Mouse (Mus musculus): ENCODE measurements around the gene Rnf43.

Rnf43 gene

DNA sequence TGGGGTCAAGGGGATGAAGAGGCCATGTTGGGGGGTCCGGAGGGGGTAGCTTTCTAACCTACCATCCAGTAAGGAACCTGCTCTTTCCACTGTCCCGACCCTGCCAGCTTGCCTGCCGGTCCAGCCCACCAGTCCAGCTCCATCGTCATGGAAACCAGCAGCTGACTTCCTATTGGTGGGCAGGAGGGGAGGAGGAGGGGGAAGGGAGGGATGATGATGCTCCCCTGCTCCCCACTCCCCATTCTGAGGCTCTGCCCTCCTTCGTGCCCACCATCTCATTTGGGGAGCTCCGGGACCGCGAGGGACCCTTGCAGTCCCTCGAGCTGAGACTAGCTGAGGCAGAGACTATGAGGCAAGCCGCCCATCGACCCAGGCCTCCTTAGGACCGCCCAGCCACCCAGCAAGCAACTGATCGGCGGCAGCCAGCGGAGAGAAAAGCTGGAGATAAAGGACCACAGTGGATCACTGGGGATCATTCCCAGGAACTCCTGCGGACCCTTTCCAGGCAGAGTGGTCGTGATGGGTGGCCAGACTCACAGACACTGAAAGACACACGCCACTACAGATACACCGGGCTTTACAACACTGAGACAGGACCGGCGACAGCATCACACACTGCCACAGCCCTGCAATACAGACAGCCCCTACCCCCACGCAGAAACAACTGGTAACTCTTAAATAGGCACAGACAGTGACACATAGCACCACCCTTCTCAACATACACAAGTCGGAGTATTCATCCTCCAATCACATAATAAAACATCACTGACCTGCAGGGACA is 98.0 kb downstream of the Rnf43 start, which contains the start of gene Tspoap1:
Gene Tspoap1 (plus strand): TSS at position 241 of the 781 bp plus-strand sequence.
- no peak for DNase-seq (ENCODE audit: low read depth)

DNA sequence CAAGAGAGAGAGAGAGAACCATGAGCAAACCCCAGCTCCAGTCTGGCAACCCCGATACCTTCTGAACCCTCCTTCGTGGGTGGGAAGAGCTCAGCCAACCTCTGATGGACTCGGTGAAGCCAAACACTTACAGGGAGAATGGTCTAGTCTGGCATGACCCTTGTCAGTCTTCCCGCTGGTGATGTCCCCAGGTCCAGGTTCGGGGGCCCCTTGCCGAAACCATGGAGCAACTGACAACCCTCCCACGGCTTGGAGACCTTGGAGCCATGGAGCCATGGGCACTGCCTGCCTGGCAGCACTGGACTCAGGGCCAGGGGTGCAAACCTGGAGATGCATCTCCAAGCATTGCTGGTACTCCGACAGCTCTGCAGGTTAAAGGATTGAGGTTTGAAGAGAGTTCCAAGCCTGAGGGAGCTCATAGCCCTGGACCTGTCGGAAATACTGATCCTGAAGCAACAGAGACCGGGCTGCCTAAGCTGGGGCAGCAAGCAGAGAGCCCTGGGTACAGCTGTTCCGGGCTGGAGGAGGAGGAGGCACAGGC is 98.7 kb downstream of the Rnf43 start:
- no peak for DNase-seq (ENCODE audit: low read depth)

DNA sequence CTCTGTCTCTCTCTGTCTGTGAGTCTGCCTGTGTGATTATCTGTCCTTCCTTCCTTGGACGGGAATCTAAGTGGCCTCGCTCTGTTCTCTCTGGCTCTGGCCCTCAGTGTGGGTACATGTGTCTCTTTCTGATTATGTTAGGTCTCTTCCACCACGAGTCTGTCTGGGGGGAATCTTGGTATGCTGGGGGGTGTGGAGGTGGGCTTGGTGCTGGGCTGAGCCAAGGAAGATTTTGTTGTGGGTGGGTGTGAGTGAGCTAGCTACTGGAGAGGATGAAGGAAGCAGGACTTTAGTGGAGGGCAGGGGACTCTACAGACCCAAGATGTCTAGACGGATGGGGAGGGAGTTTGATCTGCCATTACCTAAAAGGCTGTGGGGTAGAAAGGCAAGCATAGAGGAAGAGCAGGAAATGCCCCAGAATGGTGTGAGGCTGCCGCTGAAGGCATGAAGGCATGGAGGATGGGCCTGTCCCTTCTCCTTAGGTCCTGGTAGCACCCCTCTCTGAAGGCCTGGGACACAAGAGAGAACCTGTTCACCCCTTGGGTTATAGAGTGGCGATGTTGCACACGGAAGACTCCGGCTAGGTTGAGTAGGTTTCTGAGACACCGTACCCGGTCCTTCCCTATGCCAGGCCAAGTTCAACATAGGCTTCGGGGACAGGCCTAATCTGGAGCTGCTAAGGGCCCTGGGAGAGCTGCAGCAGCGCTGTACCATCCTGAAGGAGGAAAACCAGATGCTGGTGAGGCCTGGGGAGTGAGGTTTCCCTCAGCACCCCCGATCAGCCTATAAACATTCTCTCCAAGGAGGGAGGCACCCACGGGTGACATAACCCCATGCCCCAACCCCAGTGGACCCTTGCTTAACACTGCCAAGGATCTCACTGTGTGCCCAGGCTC is 99.5 kb downstream of the Rnf43 start:
- no peak for DNase-seq (ENCODE audit: low read depth)

DNA sequence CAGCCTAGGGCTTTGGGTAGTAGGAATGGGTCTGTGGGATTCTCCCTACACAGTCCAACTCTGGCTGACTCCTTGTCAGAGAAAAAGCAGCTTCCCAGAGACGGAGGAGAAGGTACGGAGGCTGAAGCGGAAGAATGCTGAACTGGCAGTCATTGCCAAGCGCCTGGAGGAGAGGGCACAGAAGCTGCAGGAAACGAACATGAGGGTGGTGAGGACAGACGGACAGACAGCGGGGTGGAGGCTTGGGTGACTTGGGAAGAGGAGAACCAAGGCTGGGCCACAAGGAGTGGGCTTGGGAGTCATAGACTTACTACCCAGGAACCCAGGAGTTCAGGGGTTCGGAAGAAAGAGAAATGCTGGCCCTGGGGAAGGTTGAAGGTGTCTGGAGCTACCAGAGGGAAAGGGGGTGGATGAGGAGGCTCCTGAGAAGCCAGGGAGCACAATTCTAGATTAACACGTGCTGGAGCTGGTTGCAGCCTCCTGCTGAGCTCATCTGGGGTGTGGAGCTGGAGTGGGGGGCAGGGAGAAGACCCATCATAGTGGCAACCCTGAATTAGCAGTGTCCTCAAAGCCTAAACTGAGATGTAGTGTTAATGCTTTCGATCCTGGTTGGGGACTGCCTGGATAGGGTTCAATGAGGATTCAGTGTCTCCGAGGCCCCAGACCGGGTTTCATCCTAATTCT is 100.3 kb downstream of the Rnf43 start:
- no peak for DNase-seq (ENCODE audit: low read depth)

DNA sequence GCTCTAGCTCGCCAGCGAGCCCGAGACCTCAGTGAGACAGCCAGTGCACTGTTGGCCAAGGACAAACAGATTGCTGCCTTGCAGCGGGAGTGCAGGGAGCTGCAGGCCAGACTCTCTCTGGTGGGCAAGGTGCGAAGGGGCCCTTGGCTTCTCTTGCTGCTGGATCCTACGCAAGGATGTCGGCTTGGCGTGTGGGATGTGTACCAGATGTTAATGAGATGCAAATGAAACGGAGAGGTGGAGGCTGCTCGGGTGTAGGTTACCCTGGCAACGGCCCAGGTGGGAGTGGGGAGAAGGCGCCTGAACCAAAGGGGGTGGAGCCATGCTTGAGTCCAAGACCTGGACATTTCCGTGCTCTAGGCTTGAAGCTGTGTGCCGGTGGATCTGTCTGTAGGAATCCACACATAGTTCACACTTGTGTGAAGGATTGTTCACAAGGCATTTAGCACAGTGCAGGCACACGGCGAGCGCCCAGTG is 101.0 kb downstream of the Rnf43 start:
- no peak for DNase-seq (ENCODE audit: low read depth)

DNA sequence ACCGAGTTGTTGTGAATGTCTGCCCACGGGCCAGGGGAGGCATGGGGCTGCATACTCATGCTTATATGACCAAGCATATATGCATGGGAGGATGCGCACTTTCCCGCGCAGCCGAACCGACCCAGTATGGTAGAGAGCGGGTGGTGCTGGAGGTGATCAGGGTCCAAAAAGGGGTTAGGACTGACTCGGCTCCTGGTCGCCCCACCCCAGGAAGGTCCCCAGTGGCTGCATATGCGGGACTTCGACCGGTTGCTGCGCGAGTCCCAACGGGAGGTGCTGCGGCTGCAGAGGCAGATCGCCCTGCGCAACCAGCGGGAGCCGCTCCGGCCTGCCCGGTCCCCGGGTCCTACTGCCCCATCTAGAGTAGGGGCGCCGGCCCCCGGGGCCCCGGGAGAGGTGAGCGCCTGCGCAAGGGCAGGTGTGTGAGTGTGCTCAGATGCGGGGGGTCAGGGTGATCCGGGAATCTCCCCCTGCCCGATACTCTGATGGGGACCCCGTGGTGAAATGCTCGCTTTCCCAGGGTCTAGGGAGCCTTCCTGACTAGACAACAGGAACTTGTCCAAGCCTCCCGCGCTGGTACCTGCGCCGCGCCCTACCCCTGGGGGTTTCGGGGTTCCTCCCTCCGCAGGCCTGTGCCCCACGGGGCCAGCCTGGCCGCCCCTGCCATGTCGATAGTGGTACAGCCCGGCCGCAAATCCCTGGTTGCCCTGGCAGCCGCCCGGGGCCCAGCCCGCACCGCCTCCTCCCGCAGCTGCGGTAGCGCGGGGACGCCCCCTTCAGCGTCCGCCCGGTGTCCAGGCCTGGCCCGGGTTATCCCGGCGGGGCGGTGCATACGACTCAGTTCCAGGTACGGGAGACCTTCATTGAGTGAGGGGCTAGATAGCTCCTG is 101.7 kb downstream of the Rnf43 start:
- no peak for DNase-seq (ENCODE audit: low read depth)

DNA sequence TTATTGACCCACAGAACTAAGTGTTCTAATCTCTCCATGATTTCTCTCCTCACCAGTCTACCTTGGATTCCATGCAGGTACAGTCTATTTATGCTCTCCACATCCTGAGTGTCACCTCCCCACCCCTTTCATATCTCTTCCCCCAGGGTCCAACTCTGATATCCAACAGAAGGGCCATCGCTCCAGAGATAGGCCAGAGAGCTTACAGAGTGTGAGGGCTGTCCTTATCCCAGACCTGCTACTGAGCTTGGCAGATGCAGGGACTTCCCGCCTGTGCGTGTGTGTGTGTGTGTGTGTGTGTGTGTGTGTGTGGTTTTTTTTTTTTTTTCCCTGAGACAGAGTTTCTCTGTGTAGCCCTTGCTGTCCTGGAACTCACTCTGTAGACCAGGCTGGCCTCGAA is 106.2 kb downstream of the Rnf43 start:
- no peak for DNase-seq (ENCODE audit: low read depth)

DNA sequence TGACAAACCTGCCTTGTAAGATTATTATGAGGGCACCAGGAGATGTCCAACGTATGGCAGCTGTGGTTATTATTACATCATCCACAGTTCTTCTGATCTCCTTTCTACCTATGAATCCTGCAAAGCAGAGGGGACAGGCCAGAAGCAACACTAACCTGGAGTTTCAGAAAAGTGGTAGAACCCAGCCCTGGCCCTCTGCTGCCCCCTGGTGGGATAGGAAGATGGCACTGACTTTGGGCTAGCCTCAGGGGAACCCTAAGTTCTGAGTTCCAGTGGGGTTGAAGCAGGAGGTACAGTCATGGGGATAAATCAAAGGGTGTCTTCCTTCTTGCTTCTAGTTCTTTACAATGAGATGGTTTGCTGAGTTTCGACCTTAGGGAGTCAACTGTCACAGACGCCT is 108.5 kb downstream of the Rnf43 start:
- DNase-seq (ENCODE audit: low read depth), result peak; percentile 6

DNA sequence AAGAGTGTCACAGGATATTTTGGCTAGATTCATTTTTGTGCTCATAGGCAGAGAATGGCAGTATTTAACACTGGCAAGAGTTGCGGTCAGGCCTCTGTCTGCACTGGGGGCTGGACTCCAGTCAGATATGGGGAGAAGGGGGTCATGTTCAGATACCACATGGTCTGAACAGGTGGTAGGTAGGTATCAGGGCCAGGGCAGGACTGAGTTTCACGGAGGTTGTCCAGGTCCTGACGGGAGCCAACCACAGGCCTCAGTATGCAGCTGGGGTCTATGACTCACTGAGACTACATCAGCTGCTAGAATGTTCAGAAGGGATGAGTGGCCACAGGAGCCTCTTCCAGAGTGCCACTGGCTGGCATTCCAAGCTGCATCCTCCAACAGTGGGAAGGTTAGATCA is 109.8 kb downstream of the Rnf43 start:
- DNase-seq (ENCODE audit: low read depth), result no peak

DNA sequence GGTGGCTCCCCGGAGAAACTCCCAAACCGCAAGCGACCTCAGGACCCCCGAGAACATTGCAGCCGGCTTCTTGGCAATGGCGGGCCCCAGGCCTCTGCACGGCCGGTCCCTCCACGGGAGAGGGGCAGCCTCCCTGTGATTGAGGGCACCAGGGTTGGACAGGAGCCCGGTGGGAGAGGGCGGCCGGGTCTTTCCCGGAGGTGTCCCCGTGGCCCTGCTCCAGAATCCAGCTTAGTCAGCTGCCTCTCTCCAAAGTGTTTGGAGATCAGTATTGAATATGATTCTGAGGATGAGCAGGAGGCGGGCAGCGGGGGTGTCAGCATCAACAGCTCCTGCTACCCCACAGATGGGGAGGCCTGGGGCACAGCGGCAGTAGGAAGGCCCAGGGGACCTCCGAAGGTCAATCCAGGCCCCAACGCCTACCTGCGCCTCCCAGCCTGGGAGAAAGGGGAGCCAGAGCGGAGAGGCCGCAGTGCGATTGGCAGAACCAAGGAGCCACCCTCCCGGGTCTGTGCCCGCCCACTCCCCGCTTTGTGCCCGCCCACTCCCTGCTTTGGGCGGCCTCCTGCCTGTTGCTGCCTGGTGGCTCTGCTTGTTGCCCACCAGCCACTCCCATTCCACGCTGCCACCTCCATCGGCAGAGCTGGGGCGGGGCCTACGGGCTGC is 115.7 kb downstream of the Rnf43 start:
- DNase-seq (ENCODE audit: low read depth), result no peak

DNA sequence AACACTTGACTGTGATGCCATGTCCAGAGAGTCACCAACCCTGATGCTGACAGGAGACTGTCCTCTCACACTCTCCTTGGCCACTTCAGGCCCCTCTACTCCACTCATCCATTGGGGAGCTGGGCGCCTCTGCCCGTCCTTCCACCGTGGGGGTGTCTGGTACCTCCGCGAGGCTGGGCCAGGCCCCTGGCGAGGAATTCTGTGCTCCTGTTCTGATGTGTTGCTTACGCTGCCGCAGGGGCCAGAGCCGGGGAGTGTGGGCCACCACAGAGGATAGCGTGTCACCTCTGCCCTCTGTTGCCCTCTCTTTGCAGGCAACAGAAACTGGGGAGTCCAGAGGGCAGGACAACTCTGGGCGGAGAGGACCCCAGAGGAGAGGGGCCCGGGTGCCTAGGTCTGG is 116.4 kb downstream of the Rnf43 start:
- DNase-seq (ENCODE audit: low read depth), result no peak

DNA sequence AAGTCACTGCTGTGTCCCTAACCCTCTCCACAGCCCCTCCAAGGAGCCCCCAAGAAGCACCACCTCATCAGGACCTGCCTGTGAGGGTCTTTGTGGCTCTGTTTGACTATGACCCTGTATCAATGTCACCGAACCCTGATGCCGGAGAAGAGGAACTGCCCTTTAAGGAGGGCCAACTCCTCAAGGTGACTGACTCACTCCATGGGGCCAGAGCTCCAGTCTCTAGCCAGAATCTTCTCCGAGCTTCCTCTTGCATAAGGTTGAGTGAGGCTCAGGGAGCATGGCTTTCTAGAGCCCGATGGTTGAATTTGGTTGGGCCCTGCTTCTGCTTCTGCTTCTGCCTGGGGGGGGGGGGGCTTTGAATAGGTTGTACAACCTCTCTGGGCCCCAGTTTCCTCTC is 116.9 kb downstream of the Rnf43 start:
- no peak for DNase-seq (ENCODE audit: low read depth)

DNA sequence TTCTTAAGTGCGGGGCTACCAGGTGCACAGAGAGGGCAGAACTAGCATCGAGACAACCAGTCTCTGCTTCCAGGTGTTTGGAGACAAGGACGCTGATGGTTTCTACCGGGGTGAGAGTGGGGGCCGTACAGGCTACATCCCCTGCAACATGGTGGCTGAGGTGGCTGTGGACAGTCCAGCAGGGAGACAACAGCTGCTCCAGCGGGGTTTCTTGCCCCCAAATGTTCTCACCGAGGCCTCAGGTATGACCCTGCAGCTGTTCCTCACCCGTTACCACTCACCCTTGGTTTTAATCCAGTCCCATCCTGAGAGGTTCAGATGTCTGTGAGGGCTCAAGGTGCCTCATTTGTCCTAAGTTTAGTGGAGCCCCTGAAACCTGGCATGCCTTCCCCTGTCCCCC is 117.6 kb downstream of the Rnf43 start:
- no peak for DNase-seq (ENCODE audit: low read depth)

All from fibroblast of lung, adult 2 months (primary cell).